Mouse (Mus musculus): ENCODE data around the gene Cpt1c. TPM values are rescaled to one million over a fixed set of nuclear protein-coding genes. Genes with fewer than 3 reads are reported as not detected.

Gene Cpt1c
- polyA plus RNA-seq, 1 experiment from 2014 or later: 32.0 TPM

Small RNAs within 50 kb of the gene (microRNA-seq; reads per million reads assigned to microRNA genes)
- 0.74 reads per million for gene Mir7054

Other genes with a start within 250 kb of the Cpt1c start
- 32.2 and 35.9 TPM in 2 replicates for gene Vrk3, start 226.4 kb downstream of the Cpt1c start, polyA plus RNA-seq (2015; fragmentation: Nextera tagmentation; extraction: Ambion mirVana)
- 2.0 and 2.3 TPM in 2 replicates for gene Zfp473, start 223.8 kb downstream of the Cpt1c start, polyA plus RNA-seq (2015; fragmentation: Nextera tagmentation; extraction: Ambion mirVana)
- gene Nup62, start 158.8 kb downstream of the Cpt1c start, polyA plus RNA-seq (2015; fragmentation: Nextera tagmentation; extraction: Ambion mirVana): 93.5 and 100 TPM in 2 replicates
- 1.7 and 2.2 TPM in 2 replicates for gene Il4i1, start 158.5 kb downstream of the Cpt1c start, polyA plus RNA-seq (2015; fragmentation: Nextera tagmentation; extraction: Ambion mirVana)
- gene Atf5, start 158.2 kb downstream of the Cpt1c start, polyA plus RNA-seq (2015; fragmentation: Nextera tagmentation; extraction: Ambion mirVana): 6.4 and 6.5 TPM in 2 replicates
- 104 and 110 TPM in 2 replicates for gene Akt1s1, start 125.9 kb downstream of the Cpt1c start, polyA plus RNA-seq (2015; fragmentation: Nextera tagmentation; extraction: Ambion mirVana)
- gene Tbc1d17, start 125.8 kb downstream of the Cpt1c start, polyA plus RNA-seq (2015; fragmentation: Nextera tagmentation; extraction: Ambion mirVana): 83.1 and 91.0 TPM in 2 replicates
- gene Pnkp, start 117.7 kb downstream of the Cpt1c start, polyA plus RNA-seq (2015; fragmentation: Nextera tagmentation; extraction: Ambion mirVana): 30.0 and 30.7 TPM in 2 replicates
- gene Ptov1, start 105.1 kb downstream of the Cpt1c start, polyA plus RNA-seq (2015; fragmentation: Nextera tagmentation; extraction: Ambion mirVana): 469 and 526 TPM in 2 replicates
- gene Med25, start 82.1 kb downstream of the Cpt1c start, polyA plus RNA-seq (2015; fragmentation: Nextera tagmentation; extraction: Ambion mirVana): 107 and 111 TPM in 2 replicates
- gene Fuz, start 78.8 kb downstream of the Cpt1c start, polyA plus RNA-seq (2015; fragmentation: Nextera tagmentation; extraction: Ambion mirVana): 26.1 and 29.7 TPM in 2 replicates
- 72.3 and 77.5 TPM in 2 replicates for gene Ap2a1, start 45.4 kb downstream of the Cpt1c start, polyA plus RNA-seq (2015; fragmentation: Nextera tagmentation; extraction: Ambion mirVana)
- 0.25 and 0.26 TPM in 2 replicates for gene Tsks, start 31.6 kb downstream of the Cpt1c start, polyA plus RNA-seq (2015; fragmentation: Nextera tagmentation; extraction: Ambion mirVana)
- 534 and 684 TPM in 2 replicates for gene Prmt1, start 11.7 kb upstream of the Cpt1c start, polyA plus RNA-seq (2015; fragmentation: Nextera tagmentation; extraction: Ambion mirVana)
- gene Irf3, start 22.8 kb upstream of the Cpt1c start, polyA plus RNA-seq (2015; fragmentation: Nextera tagmentation; extraction: Ambion mirVana): 92.0 and 99.7 TPM in 2 replicates
- gene Bcl2l12, start 23.9 kb upstream of the Cpt1c start, polyA plus RNA-seq (2015; fragmentation: Nextera tagmentation; extraction: Ambion mirVana): 73.6 and 83.2 TPM in 2 replicates
- 38.6 and 40.2 TPM in 2 replicates for gene Scaf1, start 41.5 kb upstream of the Cpt1c start, polyA plus RNA-seq (2015; fragmentation: Nextera tagmentation; extraction: Ambion mirVana)
- gene Rras, start 43.1 kb upstream of the Cpt1c start, polyA plus RNA-seq (2015; fragmentation: Nextera tagmentation; extraction: Ambion mirVana): 19.7 and 23.3 TPM in 2 replicates
- gene Prr12, start 78.0 kb upstream of the Cpt1c start, polyA plus RNA-seq (2015; fragmentation: Nextera tagmentation; extraction: Ambion mirVana): 15.2 and 15.7 TPM in 2 replicates
- gene Nosip, start 87.6 kb upstream of the Cpt1c start, polyA plus RNA-seq (2015; fragmentation: Nextera tagmentation; extraction: Ambion mirVana): 64.7 and 66.6 TPM in 2 replicates
- gene Prrg2, start 87.8 kb upstream of the Cpt1c start, polyA plus RNA-seq (2015; fragmentation: Nextera tagmentation; extraction: Ambion mirVana): 23.0 and 26.0 TPM in 2 replicates
- 375 and 376 TPM in 2 replicates for gene Rcn3, start 117.4 kb upstream of the Cpt1c start, polyA plus RNA-seq (2015; fragmentation: Nextera tagmentation; extraction: Ambion mirVana)
- gene Fcgrt, start 129.0 kb upstream of the Cpt1c start, polyA plus RNA-seq (2015; fragmentation: Nextera tagmentation; extraction: Ambion mirVana): 61.6 and 65.1 TPM in 2 replicates
- gene Rps11, start 149.6 kb upstream of the Cpt1c start, polyA plus RNA-seq (2015; fragmentation: Nextera tagmentation; extraction: Ambion mirVana): 1,651 and 1,760 TPM in 2 replicates
- gene Rpl13a, start 153.9 kb upstream of the Cpt1c start, polyA plus RNA-seq (2015; fragmentation: Nextera tagmentation; extraction: Ambion mirVana): 1,453 and 1,588 TPM in 2 replicates
- gene Gm45713, start 161.4 kb upstream of the Cpt1c start, polyA plus RNA-seq (2015; fragmentation: Nextera tagmentation; extraction: Ambion mirVana): 0.20 TPM in 1 of 2 replicates, not detected in the other
- gene Flt3l, start 161.6 kb upstream of the Cpt1c start, polyA plus RNA-seq (2015; fragmentation: Nextera tagmentation; extraction: Ambion mirVana): 1.3 and 1.7 TPM in 2 replicates
- gene Pih1d1, start 179.5 kb upstream of the Cpt1c start, polyA plus RNA-seq (2015; fragmentation: Nextera tagmentation; extraction: Ambion mirVana): 78.5 and 97.7 TPM in 2 replicates
- 43.6 and 52.0 TPM in 2 replicates for gene Aldh16a1, start 179.7 kb upstream of the Cpt1c start, polyA plus RNA-seq (2015; fragmentation: Nextera tagmentation; extraction: Ambion mirVana)
- 0.18 and 0.22 TPM in 2 replicates for gene Slc17a7, start 189.1 kb upstream of the Cpt1c start, polyA plus RNA-seq (2015; fragmentation: Nextera tagmentation; extraction: Ambion mirVana)
- gene Gfy, start 204.7 kb upstream of the Cpt1c start, polyA plus RNA-seq (2015; fragmentation: Nextera tagmentation; extraction: Ambion mirVana): 1.8 and 2.6 TPM in 2 replicates
- not detected in 2 replicates for gene Pth2, start 206.1 kb upstream of the Cpt1c start, polyA plus RNA-seq (2015; fragmentation: Nextera tagmentation; extraction: Ambion mirVana)
- gene Ccdc155, start 230.0 kb upstream of the Cpt1c start, polyA plus RNA-seq (2015; fragmentation: Nextera tagmentation; extraction: Ambion mirVana): 0.53 and 1.2 TPM in 2 replicates
- 2.3 and 3.0 TPM in 2 replicates for gene Dkkl1, start 237.3 kb upstream of the Cpt1c start, polyA plus RNA-seq (2015; fragmentation: Nextera tagmentation; extraction: Ambion mirVana)
- 221 and 233 TPM in 2 replicates for gene Tead2, start 240.9 kb upstream of the Cpt1c start, polyA plus RNA-seq (2015; fragmentation: Nextera tagmentation; extraction: Ambion mirVana)

All from embryonic facial prominence, embryonic 13.5 days (tissue).